Mouse (Mus musculus) embryonic facial prominence, embryonic 13.5 days (tissue): Measurements from ENCODE around the gene Emc7. TPM values are rescaled to one million over a fixed set of nuclear protein-coding genes. Genes with fewer than 3 reads are reported as not detected.
"Not testable (repeated sequence)": the region's sequence is repeated elsewhere in the genome, so short reads cannot be mapped to it uniquely, and the experiment has no call there.

Experiments
- ATAC-seq: fragments of 200-750 bp; cut with Nextera tagmentation; 2 replicates; pipeline ENCODE4 v1.8.0; 2017; ENCODE audit warnings: low read depth; ENCODE audit not compliant: insufficient number of reproducible peaks, insufficient read depth, low FRiP score, low TSS enrichment
- H3K27ac ChIP-seq: fragments of 300-500 bp; sonication (generic); 2 replicates; pipeline ENCODE4 v1.5.1; 2015; ENCODE audit warnings: moderate library complexity, mild to moderate bottlenecking, inconsistent platforms
- H3K27me3 ChIP-seq: fragments of 300-500 bp; sonication (generic); 2 replicates; pipeline ENCODE4 v1.6.1; 2015; ENCODE audit warnings: mild to moderate bottlenecking, inconsistent platforms
- H3K36me3 ChIP-seq: fragments of 300-500 bp; sonication (generic); 2 replicates; pipeline ENCODE4 v1.6.1; 2015; ENCODE audit warnings: mild to moderate bottlenecking, inconsistent platforms
- H3K4me1 ChIP-seq: fragments of 300-500 bp; sonication (generic); 2 replicates; pipeline ENCODE4 v1.6.1; 2015; ENCODE audit warnings: inconsistent platforms
- H3K4me2 ChIP-seq: fragments of 300-500 bp; sonication (generic); 2 replicates; pipeline ENCODE4 v1.6.1; 2015; ENCODE audit warnings: moderate library complexity, mild to moderate bottlenecking, inconsistent platforms
- H3K4me3 ChIP-seq: fragments of 300-500 bp; sonication (generic); 2 replicates; pipeline ENCODE4 v1.5.1; 2015; ENCODE audit warnings: mild to moderate bottlenecking, inconsistent platforms
- H3K9ac ChIP-seq: fragments of 300-500 bp; sonication (generic); 2 replicates; pipeline ENCODE4 v1.6.1; 2015; ENCODE audit warnings: mild to moderate bottlenecking, inconsistent platforms
- H3K9me3 ChIP-seq: fragments of 300-500 bp; sonication (generic); 2 replicates; pipeline ENCODE4 v1.6.1; 2016; ENCODE audit warnings: inconsistent platforms
- WGBS: fragments of 180-500 bp; shearing (Covaris S2); methylation state at CpG from one replicate; pipeline ENCODE4 v1.1.7; 2015; ENCODE audit warnings: mixed read lengths; 5-methylcytosine and 5-hydroxymethylcytosine counted together
- polyA plus RNA-seq: library from polyadenylated mRNA; unstranded; fragments of >200 nt; fragmentation: Nextera tagmentation; extraction: Ambion mirVana; gene quantifications from 2 replicates; pipeline ENCODE4 v1.2.1, GENCODE M21; 2015

Gene Emc7
- polyA plus RNA-seq = 14.9 and 15.8 TPM in 2 replicates

DNA sequence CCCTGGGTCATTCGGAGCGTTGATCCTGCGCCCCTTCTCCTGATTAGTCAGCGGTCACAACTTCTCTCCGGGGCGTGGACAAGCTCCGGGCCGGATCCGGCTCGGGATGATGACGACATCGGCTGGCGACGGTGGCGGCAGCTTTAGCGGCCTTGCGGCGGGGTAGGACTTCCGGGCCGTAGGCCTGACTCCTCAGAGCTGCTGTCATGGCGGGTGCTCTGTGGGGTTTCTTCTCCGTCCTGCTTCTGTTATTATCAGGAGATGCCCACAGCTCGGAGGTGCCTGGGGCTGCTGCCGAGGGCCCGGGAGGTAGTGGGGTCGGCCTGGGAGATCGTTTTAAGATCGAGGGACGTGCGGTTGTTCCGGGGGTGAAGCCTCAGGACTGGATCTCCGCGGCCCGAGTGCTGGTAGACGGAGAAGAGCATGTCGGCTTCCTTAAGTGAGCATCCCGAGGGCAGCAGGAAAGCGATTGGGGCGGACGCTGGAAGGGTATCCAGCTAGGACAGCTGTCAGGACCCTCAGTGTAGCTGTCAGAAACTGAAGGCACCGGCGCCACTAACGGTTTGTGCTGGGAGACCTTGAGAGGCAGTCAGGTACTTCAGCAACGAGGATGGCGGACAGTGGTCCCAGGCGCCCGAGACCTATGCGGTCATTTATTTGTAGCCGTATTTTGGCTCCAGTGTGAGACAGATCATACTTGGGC lies at the start of gene Emc7:
Emc7 (plus strand) TSS at position 136 of the 703 bp plus-strand sequence.
- no peaks in the 10 kb centered on the region for H3K9me3 ChIP-seq
- H3K27ac ChIP-seq = peak within 1 kb of the TSS; percentile 64
- peak within 1 kb of the TSS; percentile 88 for H3K4me3 ChIP-seq
- peak within 1 kb of the TSS; percentile 94 for H3K9ac ChIP-seq
- peak within 1 kb of the TSS; percentile 78 for H3K4me2 ChIP-seq
- H3K4me1 ChIP-seq = peaks cover 7% of the 10 kb centered on the region; the same call in 1 of the 2 replicates
- ATAC-seq = peak; percentile 94
- H3K27me3 ChIP-seq = no peaks in the 10 kb centered on the region
- under 1% methylated on average over 49 of the region's 49 CpGs for WGBS
- peaks cover 2% of the 10 kb centered on the region for H3K36me3 ChIP-seq

DNA sequence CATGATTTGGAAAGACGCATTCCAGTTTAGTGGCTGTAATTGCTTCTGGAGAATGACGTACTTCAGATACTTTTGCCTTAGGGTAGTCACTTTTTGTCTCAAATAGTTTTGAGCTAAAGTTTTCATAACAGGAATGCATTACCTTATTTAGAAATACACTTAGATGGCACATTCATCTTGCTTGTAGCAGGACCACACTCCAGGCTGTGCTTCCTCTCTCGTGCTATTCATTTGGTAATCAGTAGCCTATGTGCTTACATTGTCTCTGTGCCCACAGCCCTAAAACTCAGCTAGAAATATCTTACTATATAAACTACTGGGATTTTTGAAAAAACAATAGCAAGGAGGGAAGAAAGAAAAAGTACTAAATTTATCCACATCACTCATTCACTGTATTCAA lies 47.8 kb upstream of the Emc7 start:
- H3K9ac ChIP-seq = no peak overlapping the region
- 68% methylated on average over 3 of the region's 3 CpGs for WGBS
- no peak for ATAC-seq
- H3K27ac ChIP-seq = no peak overlapping the region
- no peaks in the 10 kb centered on the region for H3K9me3 ChIP-seq
- H3K4me1 ChIP-seq = no peaks in the 10 kb centered on the region
- peaks cover 22% of the 10 kb centered on the region for H3K36me3 ChIP-seq
- H3K4me3 ChIP-seq = no peak overlapping the region
- no peaks in the 10 kb centered on the region for H3K27me3 ChIP-seq
- no peak overlapping the region for H3K4me2 ChIP-seq

- no peak overlapping the region for H3K4me2 ChIP-seq
- ATAC-seq = no peak
- H3K36me3 ChIP-seq = no peaks in the 10 kb centered on the region
- no peak overlapping the region for H3K9ac ChIP-seq
- no peaks in the 10 kb centered on the region for H3K9me3 ChIP-seq
- no peaks in the 10 kb centered on the region for H3K4me1 ChIP-seq
- H3K27me3 ChIP-seq = no peaks in the 10 kb centered on the region
- 69% methylated on average over 3 of the region's 3 CpGs for WGBS
- no peak overlapping the region for H3K27ac ChIP-seq
- no peak overlapping the region for H3K4me3 ChIP-seq
Observed at GRCm38 (mm10) chr2:112425308-112425707, 29.5 kb upstream of the Emc7 start.

DNA sequence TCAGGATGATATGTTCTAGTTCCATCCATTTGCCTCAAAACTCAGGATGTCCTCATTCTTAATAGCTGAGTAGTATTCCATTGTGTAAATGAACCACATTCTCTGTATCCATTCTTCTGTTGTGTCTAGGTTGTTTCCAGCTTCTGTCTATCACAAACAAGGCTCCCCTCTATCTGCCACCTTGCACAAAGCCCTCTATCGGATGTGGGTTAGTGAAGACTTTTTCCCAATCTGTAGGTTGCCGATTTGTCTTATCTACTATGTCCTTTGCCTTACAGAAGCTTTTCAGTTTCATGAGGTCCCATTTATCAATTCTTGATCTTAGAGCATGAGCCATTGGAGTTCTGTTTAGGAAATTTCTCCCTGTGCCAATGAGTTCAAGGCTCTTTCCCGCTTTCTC lies 26.3 kb upstream of the Emc7 start:
- ATAC-seq, H3K27me3 ChIP-seq, H3K9me3 ChIP-seq, H3K27ac ChIP-seq, H3K36me3 ChIP-seq, H3K4me2 ChIP-seq, H3K4me3 ChIP-seq, H3K9ac ChIP-seq, H3K4me1 ChIP-seq: not testable (repeated sequence)
- WGBS = 89% methylated on average over 3 of the region's 3 CpGs

DNA sequence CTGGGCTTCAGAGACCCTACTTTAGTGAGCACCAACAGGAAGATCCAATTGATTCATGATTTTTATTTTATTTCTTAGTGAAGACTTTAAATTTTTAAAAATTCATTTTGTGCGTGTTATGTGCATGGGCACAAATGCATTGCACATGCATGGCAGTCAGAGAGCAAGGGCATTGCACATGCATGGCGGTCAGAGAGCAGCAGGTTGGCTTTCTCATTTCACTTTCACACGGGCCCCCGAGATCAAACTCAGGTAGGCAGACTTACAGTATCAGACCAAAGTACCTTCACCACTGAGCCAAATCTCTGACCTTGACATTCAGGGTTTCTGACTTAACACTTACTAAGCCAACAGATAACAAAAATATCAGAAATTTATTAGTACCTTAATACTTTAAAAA lies 25.1 kb upstream of the Emc7 start:
- no peak for ATAC-seq

GRCm38 (mm10) chr2:112430403-112430802 lies 24.4 kb upstream of the Emc7 start:
- H3K4me1 ChIP-seq = no peaks in the 10 kb centered on the region
- H3K9me3 ChIP-seq = no peaks in the 10 kb centered on the region
- ATAC-seq = no peak
- no peak overlapping the region for H3K4me3 ChIP-seq
- no peak overlapping the region for H3K27ac ChIP-seq
- no peak overlapping the region for H3K4me2 ChIP-seq
- H3K36me3 ChIP-seq = no peaks in the 10 kb centered on the region
- no peaks in the 10 kb centered on the region for H3K27me3 ChIP-seq
- no peak overlapping the region for H3K9ac ChIP-seq
- 52% methylated on average over 5 of the region's 5 CpGs for WGBS

More for the DNA sequence above, 25.1 kb upstream of the Emc7 start:
- WGBS = 83% methylated on average over 4 of the region's 4 CpGs
- H3K27ac ChIP-seq = no peak overlapping the region
- no peaks in the 10 kb centered on the region for H3K9me3 ChIP-seq
- H3K9ac ChIP-seq = no peak overlapping the region
- H3K4me1 ChIP-seq = no peaks in the 10 kb centered on the region
- no peak overlapping the region for H3K4me2 ChIP-seq
- no peak overlapping the region for H3K4me3 ChIP-seq
- no peaks in the 10 kb centered on the region for H3K36me3 ChIP-seq
- no peaks in the 10 kb centered on the region for H3K27me3 ChIP-seq

GRCm38 (mm10) chr2:112432523-112432922 lies 22.3 kb upstream of the Emc7 start:
- no peak for ATAC-seq
- H3K9me3 ChIP-seq = no peaks in the 10 kb centered on the region
- no peak overlapping the region for H3K27ac ChIP-seq
- no peaks in the 10 kb centered on the region for H3K4me1 ChIP-seq
- H3K27me3 ChIP-seq = no peaks in the 10 kb centered on the region
- 85% methylated on average over 2 of the region's 2 CpGs for WGBS
- no peak overlapping the region for H3K4me3 ChIP-seq
- no peaks in the 10 kb centered on the region for H3K36me3 ChIP-seq
- H3K9ac ChIP-seq = no peak overlapping the region
- H3K4me2 ChIP-seq = no peak overlapping the region

DNA sequence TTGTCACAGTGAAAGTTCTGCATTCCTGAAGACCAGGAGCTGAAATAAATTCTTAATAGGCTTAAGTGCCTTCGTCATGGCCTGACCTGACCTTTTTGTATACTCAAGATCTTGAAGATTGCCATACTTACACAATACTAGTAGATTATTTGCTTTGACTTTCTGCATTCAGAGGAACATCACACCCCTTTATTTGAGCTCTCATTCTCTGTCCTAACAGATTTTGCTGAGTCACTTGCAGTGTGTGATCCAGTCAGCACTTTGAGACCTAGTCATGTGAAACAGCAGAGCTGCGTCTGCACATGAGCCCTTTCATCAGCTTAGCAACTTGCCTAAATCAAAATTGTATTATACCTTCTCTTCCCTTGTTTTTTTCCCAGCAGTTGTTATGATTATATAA lies 21.4 kb upstream of the Emc7 start:
- 64% methylated on average over 2 of the region's 2 CpGs for WGBS
- Histone ChIP-seq H3K9me3 (no peaks in the 10 kb centered on the region), H3K36me3 (no peaks in the 10 kb centered on the region), H3K4me1 (no peaks in the 10 kb centered on the region), H3K4me3 (no peak overlapping the region), H3K27ac (no peak overlapping the region), H3K4me2 (no peak overlapping the region), H3K27me3 (no peaks in the 10 kb centered on the region), H3K9ac (no peak overlapping the region)
- no peak for ATAC-seq

- Histone ChIP-seq H3K4me1 (no peaks in the 10 kb centered on the region), H3K36me3 (no peaks in the 10 kb centered on the region), H3K27me3 (no peaks in the 10 kb centered on the region), H3K4me3 (no peak overlapping the region), H3K9me3 (no peaks in the 10 kb centered on the region), H3K9ac (no peak overlapping the region), H3K27ac (no peak overlapping the region), H3K4me2 (no peak overlapping the region)
- ATAC-seq = no peak
- 73% methylated on average over 4 of the region's 4 CpGs for WGBS
Observed at GRCm38 (mm10) chr2:112436292-112436691, 18.5 kb upstream of the Emc7 start.

DNA sequence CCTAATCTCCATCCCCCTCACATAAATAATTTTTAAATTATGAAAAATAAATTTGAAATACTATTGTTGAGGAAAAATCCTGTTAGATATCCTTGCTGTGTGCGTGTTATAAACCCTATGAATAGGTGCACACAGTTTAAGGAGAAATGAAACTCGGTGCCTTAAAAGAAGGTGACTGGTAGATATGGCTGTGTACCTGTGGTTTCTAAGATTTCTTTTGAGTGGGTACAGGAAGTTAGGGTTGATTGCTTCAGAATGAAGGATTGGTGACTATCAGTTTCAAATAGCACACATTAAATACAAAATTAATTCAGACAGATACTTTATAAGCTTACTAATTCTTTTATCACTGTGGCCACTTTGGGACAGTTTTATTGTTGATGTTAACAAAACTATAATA lies 17.2 kb upstream of the Emc7 start:
- Histone ChIP-seq H3K27me3 (no peaks in the 10 kb centered on the region), H3K27ac (no peak overlapping the region), H3K9ac (no peak overlapping the region)

DNA sequence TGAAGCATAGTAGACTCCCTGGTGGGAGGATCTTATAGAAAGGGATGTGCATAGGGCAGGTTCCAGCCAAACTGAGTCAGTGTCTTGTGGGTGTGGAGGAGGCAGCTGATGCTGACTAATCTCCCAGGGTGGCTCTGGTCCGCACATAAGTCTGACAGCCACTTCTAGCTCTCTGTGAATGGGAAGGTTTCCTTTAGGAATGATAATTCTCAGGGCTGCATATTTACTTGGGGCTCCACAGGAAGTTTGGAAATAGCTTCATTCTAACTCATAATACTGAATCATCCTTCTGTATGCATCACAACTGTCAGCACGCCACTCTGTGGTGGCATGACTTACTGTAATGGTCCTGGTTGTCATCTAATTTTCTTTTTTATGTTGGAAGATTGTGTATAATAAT lies 11.3 kb upstream of the Emc7 start:
- Histone ChIP-seq H3K4me1 (no peaks in the 10 kb centered on the region), H3K27ac (no peak overlapping the region), H3K27me3 (no peaks in the 10 kb centered on the region), H3K4me3 (no peak overlapping the region), H3K9me3 (no peaks in the 10 kb centered on the region), H3K36me3 (no peaks in the 10 kb centered on the region), H3K9ac (no peak overlapping the region), H3K4me2 (no peak overlapping the region)
- 64% methylated on average over 2 of the region's 2 CpGs for whole genome bisulfite sequencing
- no peak for ATAC-seq

More for the DNA sequence above, 17.2 kb upstream of the Emc7 start:
- Histone ChIP-seq H3K9me3 (no peaks in the 10 kb centered on the region), H3K36me3 (no peaks in the 10 kb centered on the region), H3K4me2 (no peak overlapping the region), H3K4me1 (no peaks in the 10 kb centered on the region), H3K4me3 (no peak overlapping the region)
- 86% methylated on average over 2 of the region's 2 CpGs for WGBS
- ATAC-seq = no peak

DNA sequence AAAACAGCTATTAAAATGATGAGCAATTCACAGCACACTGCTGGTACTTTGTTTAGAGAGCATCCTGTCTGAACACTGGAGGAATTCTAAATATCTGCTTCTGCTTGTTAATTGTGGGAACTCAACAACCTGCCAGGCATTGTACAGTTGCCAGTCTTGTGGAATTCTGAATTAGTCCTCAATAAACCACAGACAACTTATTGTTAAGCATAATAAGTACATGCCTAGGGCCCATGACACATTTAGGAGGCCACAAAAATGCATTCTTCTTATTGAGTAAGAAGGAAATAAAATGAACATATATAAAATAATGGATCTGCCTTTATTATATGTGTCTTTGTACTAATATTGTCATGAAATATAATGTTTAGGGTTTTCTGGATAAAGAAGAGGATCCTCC lies 9.3 kb upstream of the Emc7 start:
- Histone ChIP-seq H3K4me2 (no peak overlapping the region), H3K36me3 (no peaks in the 10 kb centered on the region), H3K27me3 (no peaks in the 10 kb centered on the region)

More for the DNA sequence above, 9.3 kb upstream of the Emc7 start:
- ATAC-seq = no peak
- H3K9me3 ChIP-seq = no peaks in the 10 kb centered on the region
- H3K27ac ChIP-seq = no peak overlapping the region
- H3K4me3 ChIP-seq = no peak overlapping the region
- H3K9ac ChIP-seq = no peak overlapping the region
- H3K4me1 ChIP-seq = no peaks in the 10 kb centered on the region
